Mouse (Mus musculus) kidney, postnatal 0 days (tissue): ENCODE results near the gene Pdp2. TPM values are rescaled to one million over a fixed set of nuclear protein-coding genes. Genes with fewer than 3 reads are reported as not detected.

Source experiments
- ATAC-seq: fragments of 200-750 bp; cut with Nextera tagmentation; replicated peaks from 2 replicates; pipeline ENCODE4 v1.8.0; 2017; ENCODE audit warnings: low read depth, moderate number of reproducible peaks, moderate TSS enrichment, moderate library complexity; ENCODE audit not compliant: low FRiP score
- DNase-seq: peaks from one replicate; pipeline ENCODE4 v3.0.0-alpha.2; 2016; ENCODE audit warnings: low spot score
- H3K27ac ChIP-seq: fragments of 300-500 bp; sonication (generic); 2 replicates; pipeline ENCODE4 v1.5.1; 2014; ENCODE audit warnings: mild to moderate bottlenecking
- H3K27me3 ChIP-seq: fragments of 300-500 bp; sonication (generic); 2 replicates; pipeline ENCODE4 v1.6.1; 2014; ENCODE audit warnings: low read length, mixed read lengths; ENCODE audit not compliant: insufficient read depth
- H3K36me3 ChIP-seq: fragments of 300-500 bp; sonication (generic); 2 replicates; pipeline ENCODE4 v1.6.1; 2014; ENCODE audit warnings: low read length, mixed read lengths; ENCODE audit not compliant: insufficient read depth
- H3K4me1 ChIP-seq: fragments of 300-500 bp; sonication (generic); replicated peaks from 2 replicates; pipeline ENCODE4 v1.6.1; 2014; ENCODE audit warnings: antibody characterized with exemption, low read length, mixed read lengths; ENCODE audit not compliant: insufficient read depth
- H3K4me2 ChIP-seq: fragments of 300-500 bp; sonication (generic); 2 replicates; pipeline ENCODE4 v1.6.1; 2014; ENCODE audit warnings: mild to moderate bottlenecking, low read length, moderate library complexity, mixed read lengths
- H3K4me3 ChIP-seq: fragments of 300-500 bp; sonication (generic); replicated peaks from 2 replicates; pipeline ENCODE4 v1.5.1; 2014; ENCODE audit warnings: low read depth, low read length
- H3K9ac ChIP-seq: fragments of 300-500 bp; sonication (generic); 2 replicates; pipeline ENCODE4 v1.6.1; 2014; ENCODE audit warnings: low read depth, low read length
- H3K9me3 ChIP-seq: fragments of 300-500 bp; sonication (generic); replicated peaks from 2 replicates; pipeline ENCODE4 v1.6.1; 2016; ENCODE audit warnings: low read length, inconsistent platforms, mixed read lengths
- CTCF ChIP-seq: IDR thresholded peaks from 2 replicates; pipeline ENCODE4 v1.5.1; 2016; ENCODE audit warnings: antibody characterized with exemption, low read depth, mild to moderate bottlenecking, moderate library complexity
- WGBS: fragments of 180-500 bp; shearing (Covaris S2); extraction: QIAGEN DNeasy Blood & Tissue Kit; methylation state at CpG from one replicate; pipeline ENCODE4 v1.1.7; 2014; 5-methylcytosine and 5-hydroxymethylcytosine counted together
- polyA plus RNA-seq: library from polyadenylated mRNA; unstranded; fragments of >200 nt; fragmentation: Nextera tagmentation; extraction: Ambion mirVana; gene quantifications from 2 replicates; pipeline ENCODE4 v1.2.1, GENCODE M21; 2015

Pdp2 gene
- polyA plus RNA-seq, 1 experiment from 2014 or later: 12.6 TPM

GRCm38 (mm10) chr8:104595773-104596536 lies 4.7 kb downstream of the Pdp2 start:
- 43% methylated on average over 21 of the region's 21 CpGs for WGBS
- H3K27ac ChIP-seq: peak overlapping the region; percentile 54
- no peaks in the 10 kb centered on the region for H3K27me3 ChIP-seq
- no peaks in the 10 kb centered on the region for H3K9me3 ChIP-seq
- ATAC-seq (no peak), DNase-seq (peak; percentile 47)
- H3K4me3 ChIP-seq: no peak overlapping the region
- H3K4me1 ChIP-seq: peaks cover 9% of the 10 kb centered on the region; the same call in 1 of the 2 replicates
- H3K9ac ChIP-seq: 0 out of 2 replicates have a peak overlapping the region, but pooled peaks have one; percentile 23
- TF ChIP-seq CTCF: no peak
- 0 out of 2 replicates have a peak overlapping the region, but pooled peaks have one; percentile 3 for H3K4me2 ChIP-seq
- H3K36me3 ChIP-seq: peaks cover 17% of the 10 kb centered on the region

- Histone ChIP-seq H3K9ac (no peak overlapping the region), H3K27me3 (no peaks in the 10 kb centered on the region), H3K4me2 (no peak overlapping the region), H3K36me3 (peaks cover 17% of the 10 kb centered on the region), H3K4me1 (0 out of 2 replicates have a peak, but pooled peaks cover 14% of the 10 kb centered on the region), H3K27ac (peak overlapping the region; percentile 75), H3K4me3 (no peak overlapping the region), H3K9me3 (no peaks in the 10 kb centered on the region)
- WGBS: 39% methylated on average over 6 of the region's 6 CpGs
- TF ChIP-seq CTCF: no peak
- ATAC-seq (no peak), DNase-seq (peak; percentile 70)
Measured at GRCm38 (mm10) chr8:104597656-104598055, 6.4 kb downstream of the Pdp2 start.

GRCm38 (mm10) chr8:104598496-104598895 lies 7.2 kb downstream of the Pdp2 start:
- ATAC-seq (peak; percentile 45), DNase-seq (peak; percentile 80)
- Histone ChIP-seq H3K27me3 (no peaks in the 10 kb centered on the region), H3K4me1 (0 out of 2 replicates have a peak, but pooled peaks cover 14% of the 10 kb centered on the region), H3K4me3 (no peak overlapping the region), H3K36me3 (peaks cover 14% of the 10 kb centered on the region), H3K9ac (no peak overlapping the region), H3K9me3 (no peaks in the 10 kb centered on the region), H3K27ac (no peak overlapping the region; the same call in 1 of the 2 replicates), H3K4me2 (no peak overlapping the region)
- TF ChIP-seq CTCF: no peak
- WGBS: 9% methylated on average over 6 of the region's 6 CpGs

- Histone ChIP-seq H3K9me3 (no peaks in the 10 kb centered on the region), H3K27ac (no peak overlapping the region), H3K4me2 (peak overlapping the region; percentile 18; the same call in 1 of the 2 replicates), H3K9ac (no peak overlapping the region), H3K27me3 (no peaks in the 10 kb centered on the region), H3K4me1 (0 out of 2 replicates have a peak, but pooled peaks cover 14% of the 10 kb centered on the region), H3K4me3 (no peak overlapping the region), H3K36me3 (no peaks in the 10 kb centered on the region)
- ATAC-seq (no peak), DNase-seq (no peak)
- 27% methylated on average over 7 of the region's 7 CpGs for WGBS
- no peak for TF ChIP-seq CTCF
Measured at GRCm38 (mm10) chr8:104601386-104601785, 10.1 kb downstream of the Pdp2 start.

GRCm38 (mm10) chr8:104601941-104602371 lies 10.7 kb downstream of the Pdp2 start:
- DNase-seq: peak; percentile 22
- no peaks in the 10 kb centered on the region for H3K36me3 ChIP-seq
- no peaks in the 10 kb centered on the region for H3K9me3 ChIP-seq
- no peak overlapping the region for H3K27ac ChIP-seq
- TF ChIP-seq CTCF: no peak
- under 1% methylated on average over 12 of the region's 12 CpGs for WGBS
- 0 out of 2 replicates have a peak, but pooled peaks cover 14% of the 10 kb centered on the region for H3K4me1 ChIP-seq
- 0 out of 2 replicates have a peak overlapping the region, but pooled peaks have one; percentile 5 for H3K9ac ChIP-seq
- no peak; the same call in 1 of the 2 replicates for ATAC-seq
- H3K27me3 ChIP-seq: no peaks in the 10 kb centered on the region
- H3K4me3 ChIP-seq: no peak overlapping the region
- H3K4me2 ChIP-seq: peak overlapping the region; percentile 52

- H3K9me3 ChIP-seq: no peaks in the 10 kb centered on the region
- WGBS: 14% methylated on average over 21 of the region's 21 CpGs
- peak; percentile 98 for DNase-seq
- H3K4me2 ChIP-seq: peak overlapping the region; percentile 52
- H3K27me3 ChIP-seq: no peaks in the 10 kb centered on the region
- ATAC-seq: peak; percentile 78
- no peaks in the 10 kb centered on the region for H3K36me3 ChIP-seq
- H3K4me3 ChIP-seq: no peak overlapping the region
- peak; percentile 99 for TF ChIP-seq CTCF
- H3K9ac ChIP-seq: 0 out of 2 replicates have a peak overlapping the region, but pooled peaks have one; percentile 5
- 0 out of 2 replicates have a peak, but pooled peaks cover 14% of the 10 kb centered on the region for H3K4me1 ChIP-seq
- H3K27ac ChIP-seq: no peak overlapping the region
Measured at GRCm38 (mm10) chr8:104602468-104603244, 11.4 kb downstream of the Pdp2 start.
